Mouse (Mus musculus): ENCODE data around the gene Tab2. TPM values are rescaled to one million over a fixed set of nuclear protein-coding genes. Genes with fewer than 3 reads are reported as not detected.

Gene Tab2
- total RNA-seq (2021), result 10 to 100 TPM; 44.5 to 52.9 TPM
- long read RNA-seq, experiment 1, partial matches to known transcripts, result 1 of 8 reads
- long read RNA-seq, experiment 1, other reads (novel, unspliced or antisense), result 7 of 8 reads
- long read RNA-seq, experiment 2, partial matches to known transcripts, result 2 of 3 reads
- long read RNA-seq, experiment 2, other reads (novel, unspliced or antisense), result 1 of 3 reads

DNA sequence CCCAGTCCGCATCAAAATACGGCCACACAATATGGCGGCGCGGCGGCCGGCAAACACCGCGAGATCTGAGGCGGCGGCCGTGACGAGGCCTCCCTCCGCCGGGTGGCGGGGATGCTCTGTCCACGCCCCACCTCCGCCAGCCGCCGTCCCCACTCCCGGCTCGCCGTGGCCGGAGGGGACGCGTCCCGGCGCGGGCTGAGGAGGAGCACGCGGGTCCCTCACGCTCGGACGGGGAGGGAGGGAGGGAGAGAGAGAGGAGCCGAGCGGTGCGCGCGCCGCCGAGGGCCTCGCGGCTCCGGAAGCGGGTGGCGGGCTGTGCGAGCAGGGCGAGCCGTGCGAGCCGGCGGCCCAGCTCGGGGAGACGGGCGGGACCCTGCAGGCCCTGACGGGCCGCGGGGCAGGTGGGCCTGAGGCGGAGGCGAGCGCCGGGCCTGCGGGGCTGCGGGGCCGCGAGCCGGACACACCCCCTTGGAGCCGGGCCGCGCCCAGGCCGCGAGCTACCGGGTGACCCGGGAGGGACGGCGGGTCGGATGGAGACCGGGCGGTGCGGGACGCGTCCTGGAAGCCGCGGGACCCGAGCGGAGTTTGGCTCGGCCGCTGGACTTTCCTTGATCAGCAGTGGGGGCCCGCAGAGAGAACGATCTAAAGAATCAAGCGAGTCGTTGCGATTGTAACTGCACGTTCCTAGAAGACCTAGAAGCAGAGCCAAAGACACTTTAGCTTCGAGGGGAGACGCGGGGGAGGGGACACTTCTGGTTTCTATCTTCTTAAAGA, at the start of gene Tab2:
TSS of gene Tab2 (minus strand) at position 3 of the 774 bp plus-strand sequence.
- DNase-seq, result peak; percentile 93 to 95

DNA sequence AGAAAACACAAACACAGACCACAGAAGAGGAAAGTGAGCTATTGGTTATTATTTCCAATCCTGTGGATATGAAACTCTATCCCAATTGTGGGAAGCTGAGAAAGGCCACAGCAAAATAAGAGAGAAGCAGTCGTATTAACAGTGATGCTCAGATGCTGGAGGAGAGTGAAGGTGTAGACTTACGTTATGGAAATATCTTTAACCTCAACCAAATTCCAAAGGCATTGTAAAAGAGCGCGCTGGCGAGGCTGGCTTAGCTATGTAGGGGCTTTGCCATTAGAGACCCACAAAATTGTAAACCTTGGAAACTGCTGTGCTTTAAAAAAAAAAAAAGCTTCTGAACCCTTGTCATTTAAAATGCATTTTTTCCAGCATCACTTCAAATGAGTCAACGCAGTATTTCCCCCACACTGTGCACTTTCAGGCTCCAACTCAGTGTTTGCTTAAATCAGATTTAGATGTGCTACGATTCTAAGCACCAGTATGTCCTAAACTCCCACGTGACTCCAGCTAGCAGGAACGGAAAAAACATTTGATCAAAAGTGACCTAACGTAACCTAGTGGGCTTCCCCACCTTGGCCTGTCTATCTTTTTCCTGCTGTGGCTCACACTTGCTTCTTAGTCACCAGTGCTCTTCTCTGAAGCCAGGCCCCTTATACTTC, 36.4 kb upstream of the Tab2 start:
- DNase-seq, result no peak

- no peak for DNase-seq
These were observed 35.6 kb upstream of the Tab2 start for GRCm38 (mm10) chr10:7991596-7991995.

GRCm38 (mm10) chr10:7987521-7987920, 31.5 kb upstream of the Tab2 start:
- no peak for DNase-seq

DNA sequence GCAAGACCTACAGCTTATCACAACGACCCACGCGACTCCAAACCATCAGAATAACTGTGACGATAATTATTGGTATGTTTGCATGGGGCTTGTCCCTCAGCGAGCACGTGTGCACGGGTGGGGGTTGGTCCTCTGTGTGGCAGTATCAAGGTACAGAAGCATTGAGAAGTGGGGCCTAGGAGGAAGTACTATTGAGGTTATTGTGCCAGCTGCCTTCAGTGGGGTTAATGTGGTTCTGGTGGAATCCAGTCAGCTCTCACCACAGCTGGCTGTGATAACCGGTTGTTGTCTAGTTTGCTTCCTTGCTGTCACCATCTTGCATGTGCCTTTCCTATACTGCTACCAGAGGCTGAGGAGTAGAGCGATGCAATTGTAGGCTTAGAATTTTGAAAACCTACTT, 20.4 kb upstream of the Tab2 start:
- DNase-seq, result no peak

GRCm38 (mm10) chr10:7968747-7969280, 12.8 kb upstream of the Tab2 start:
- no peak for DNase-seq

DNA sequence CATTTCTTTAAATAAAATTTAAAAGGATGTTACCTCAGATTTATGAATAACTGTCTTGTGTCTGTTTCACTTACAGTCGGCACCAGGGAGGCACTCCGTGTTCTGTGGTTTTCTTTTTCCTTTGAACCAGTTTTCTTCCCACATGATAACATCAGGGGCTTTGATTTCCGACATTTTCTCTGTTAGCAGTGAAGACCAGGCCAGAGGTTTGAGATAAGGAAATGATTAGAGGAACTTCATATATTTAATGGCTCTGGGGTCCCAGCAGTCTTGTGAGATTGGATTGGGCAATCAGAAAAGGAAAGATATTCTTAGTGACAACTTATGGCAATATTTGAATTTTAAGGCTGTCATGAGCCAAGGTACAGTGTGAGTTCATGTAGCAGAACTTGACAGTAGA, 11.1 kb upstream of the Tab2 start:
- DNase-seq, result no peak

GRCm38 (mm10) chr10:7959073-7959472, 3.0 kb upstream of the Tab2 start:
- DNase-seq, result no peak

DNA sequence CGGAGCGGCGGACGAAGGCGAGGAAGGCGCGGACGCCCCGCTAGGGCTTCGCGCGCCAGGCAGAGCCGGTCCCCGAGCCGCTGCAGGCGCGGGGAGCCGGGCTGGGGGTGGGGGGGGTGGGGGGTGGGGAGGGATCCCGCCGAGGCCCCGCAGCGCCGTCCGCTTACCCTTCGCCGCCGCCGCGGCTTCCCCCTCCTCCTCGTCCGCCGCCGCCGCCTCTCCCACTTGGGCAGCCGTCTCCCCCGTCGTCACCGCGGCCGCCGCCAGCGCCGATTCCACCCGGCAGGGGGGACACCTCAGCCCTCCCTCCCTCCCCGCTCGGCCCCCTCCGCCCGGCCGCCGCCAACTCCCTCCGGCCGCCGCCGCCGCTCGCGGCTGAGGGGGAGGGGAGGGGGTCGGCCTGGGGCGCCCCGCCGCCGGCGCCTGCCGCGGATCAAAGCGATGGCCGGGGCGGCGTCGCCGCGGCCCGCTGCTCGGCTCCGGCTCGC, 352 bp downstream of the Tab2 start:
- peak; percentile 56 to 60 for DNase-seq

DNA sequence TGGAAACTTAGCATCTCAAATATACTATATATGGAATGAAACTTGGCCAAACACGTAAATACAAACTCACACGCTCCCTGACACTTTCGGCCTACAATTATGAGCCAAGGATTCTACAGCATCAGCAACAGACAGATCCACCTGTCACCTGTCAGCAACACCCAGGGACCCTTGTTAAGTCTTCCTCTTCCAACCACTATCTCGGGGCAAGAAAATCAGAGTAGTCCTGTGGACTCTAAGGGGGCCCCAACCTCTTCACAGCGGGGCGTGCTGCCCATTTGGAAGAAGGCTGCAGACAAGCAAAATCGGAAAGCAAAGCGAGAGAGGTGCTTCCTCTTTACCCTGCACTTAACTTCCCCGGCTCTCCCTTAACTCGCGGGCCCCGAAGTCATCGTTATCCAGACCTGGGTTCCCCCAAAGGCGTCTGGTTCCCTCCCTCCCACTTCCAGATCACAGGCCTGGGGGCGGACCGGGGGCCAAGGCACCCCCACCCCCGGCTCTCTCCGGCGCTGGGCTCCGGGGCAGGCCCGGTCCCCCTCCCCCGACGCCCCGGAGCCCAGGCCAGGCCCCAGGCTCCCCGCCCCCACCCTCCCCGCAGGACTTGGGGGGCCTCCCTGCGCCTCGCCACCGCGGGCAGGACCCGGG, 919 bp downstream of the Tab2 start:
- peak; percentile 58 to 68 for DNase-seq

- DNase-seq, result no peak
These were observed 1.4 kb downstream of the Tab2 start for GRCm38 (mm10) chr10:7954627-7954988.

DNA sequence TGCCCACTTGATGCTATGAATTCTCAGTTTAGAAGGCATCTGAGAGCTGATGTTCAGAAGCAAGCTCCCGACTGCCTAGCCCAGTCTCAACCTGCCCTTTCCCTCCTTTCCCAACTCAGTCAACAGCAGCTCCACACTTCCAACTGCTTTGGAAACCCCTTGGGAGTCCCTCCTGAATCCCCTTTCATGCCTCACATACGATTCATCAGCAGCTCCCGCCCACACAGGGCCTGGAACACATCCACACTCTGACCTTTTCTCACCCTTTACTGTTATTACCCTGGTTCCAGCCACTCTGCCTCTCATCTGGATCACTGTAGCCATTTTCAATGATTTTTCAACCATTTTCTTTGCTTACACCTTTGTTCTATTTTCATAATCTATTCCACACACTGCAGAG, 13.0 kb downstream of the Tab2 start:
- peak in 1 of 2 experiments; percentile 7 for DNase-seq

DNA sequence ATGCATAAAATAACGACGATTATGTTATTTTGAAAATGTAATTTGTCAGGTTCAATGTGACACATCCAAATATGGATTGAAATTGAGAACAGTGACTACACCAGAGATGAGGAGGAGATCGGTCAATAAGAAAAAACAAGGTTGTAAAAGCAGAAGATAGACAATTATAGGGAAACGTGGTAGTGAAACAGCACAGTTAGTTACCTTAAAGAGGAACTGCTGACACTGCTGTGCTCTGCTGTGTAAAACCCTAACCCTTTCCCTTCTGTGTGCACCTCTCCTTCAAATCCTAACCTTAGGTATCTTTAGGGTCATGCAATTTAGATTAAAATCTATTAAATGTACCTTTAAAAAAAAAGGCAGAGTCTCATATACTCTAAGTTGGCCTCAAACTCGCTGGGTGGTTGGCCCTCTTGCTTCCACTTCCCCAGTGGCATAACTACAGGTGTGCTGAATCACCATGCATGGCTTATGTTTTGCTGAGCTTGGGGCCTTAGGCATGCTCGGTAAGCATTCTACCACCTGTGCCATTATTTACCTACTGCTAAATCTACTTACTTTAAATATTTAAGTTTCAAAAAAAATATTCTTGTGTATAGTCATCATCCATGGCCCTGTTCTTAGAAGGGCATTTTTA, 19.4 kb downstream of the Tab2 start:
- no peak for DNase-seq

DNA sequence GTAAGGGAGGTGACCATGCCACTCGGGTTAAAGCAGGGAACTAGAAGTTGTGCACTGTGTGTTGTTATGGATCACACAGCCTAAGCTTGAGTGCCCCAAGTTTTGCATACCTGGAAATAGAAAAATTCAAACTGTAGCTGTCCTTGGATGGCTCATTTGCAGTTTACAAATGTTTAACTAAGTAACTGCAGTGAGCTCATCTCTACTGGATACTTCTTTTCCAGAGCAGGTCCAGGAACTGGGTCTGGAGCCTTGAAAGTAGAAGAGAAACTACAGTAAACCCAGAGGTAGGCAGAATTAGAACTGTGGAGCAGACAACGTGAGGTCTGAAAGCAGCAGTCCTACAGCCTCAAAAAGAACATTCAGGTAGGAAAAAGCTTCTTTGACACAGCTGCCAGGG, 23.1 kb downstream of the Tab2 start:
- no peak for DNase-seq

DNA sequence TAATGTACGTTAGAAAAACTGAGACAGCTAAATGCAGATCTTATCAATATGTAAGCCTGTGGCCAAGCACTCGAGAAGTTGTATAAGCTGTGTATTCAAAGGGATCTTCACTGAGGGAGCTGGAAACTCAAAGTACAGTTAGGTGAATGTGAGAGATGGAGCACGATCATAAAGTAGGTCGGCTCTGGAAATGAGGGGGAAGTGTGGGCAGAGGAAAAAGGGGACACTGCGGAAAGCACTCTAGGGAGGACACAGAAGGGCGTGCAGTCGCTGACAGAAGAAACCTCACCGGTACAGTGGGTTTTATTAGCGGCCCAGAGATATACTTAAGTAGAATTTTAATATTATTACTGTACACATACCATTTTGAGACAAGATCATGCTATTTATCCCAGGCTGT, 27.0 kb downstream of the Tab2 start:
- no peak for DNase-seq

- DNase-seq, result no peak
These were observed 30.5 kb downstream of the Tab2 start for GRCm38 (mm10) chr10:7925481-7925880.

- no peak for DNase-seq
These were observed 32.6 kb downstream of the Tab2 start for GRCm38 (mm10) chr10:7923433-7923832.

GRCm38 (mm10) chr10:7911268-7911667, 44.8 kb downstream of the Tab2 start:
- DNase-seq, result no peak

DNA sequence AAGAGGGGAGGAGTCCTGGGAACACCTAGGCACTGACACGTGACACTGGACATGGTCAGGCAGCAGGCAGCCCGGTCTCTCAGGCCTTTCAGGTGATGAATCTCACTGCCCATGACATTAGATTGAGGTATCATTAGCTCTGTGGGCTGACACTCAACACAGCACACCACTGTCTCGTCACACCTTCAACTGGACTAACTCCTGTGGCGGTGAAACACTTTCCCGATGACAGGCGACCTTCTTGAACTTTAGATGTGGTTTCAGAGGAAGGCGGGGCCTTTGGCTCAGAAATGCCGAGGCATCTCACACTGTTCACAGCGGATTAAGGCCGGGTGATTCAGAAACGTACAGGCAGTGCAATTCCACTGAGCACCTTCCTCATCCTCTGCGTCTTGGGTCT, 48.9 kb downstream of the Tab2 start:
- no peak for DNase-seq

DNA sequence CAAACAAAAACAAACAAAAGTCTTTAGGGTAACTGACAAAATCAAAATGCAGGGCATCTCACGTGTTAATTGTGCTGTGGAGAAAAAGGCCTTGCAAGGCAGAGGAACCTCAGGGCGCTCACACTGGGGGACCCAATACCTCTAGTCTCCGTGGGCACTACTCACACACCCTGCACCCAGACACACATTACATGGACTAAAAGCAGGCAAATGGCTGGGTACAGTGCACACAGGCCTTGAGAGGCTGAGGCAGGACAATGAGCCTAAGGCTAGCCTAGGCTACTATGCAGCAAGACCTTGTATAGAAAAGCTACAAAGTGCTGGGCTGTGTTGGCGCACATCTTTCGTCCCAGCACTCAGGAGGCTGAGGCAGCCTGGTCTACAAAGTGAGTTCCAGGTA, 51.9 kb downstream of the Tab2 start:
- DNase-seq, result no peak

- DNase-seq, result no peak
These were observed 55.1 kb downstream of the Tab2 start for GRCm38 (mm10) chr10:7900719-7901627.
